Mouse (Mus musculus) gastrocnemius, adult 8-10 months (tissue): ENCODE data around the gene Mcrip2. TPM values are rescaled to one million over a fixed set of nuclear protein-coding genes. Genes with fewer than 3 reads are reported as not detected.
A peak's percentile ranks its signal among the peaks of the same experiment; 100 is the strongest.

Experiments used
- DNase-seq, 2 experiments: peaks; one replicate each; pipeline ENCODE4 v3.0.0; 2022; ENCODE audit warnings: low spot score in 2 of 2
- total RNA-seq, 4 experiments: library from RNA; stranded (reverse); gene quantifications; 2 replicates each; pipeline ENCODE4 v1.2.4; 2022

Gene Mcrip2
- total RNA-seq, 4 experiments from 2014 or later = 87.4 to 108 (median 92.5) TPM

- no peak for DNase-seq
Observed at GRCm38 (mm10) chr17:25835301-25835700, 33.3 kb downstream of the Mcrip2 start.

GRCm38 (mm10) chr17:25834595-25835222 is 33.9 kb downstream of the Mcrip2 start:
- no peak for DNase-seq

GRCm38 (mm10) chr17:25833961-25834594 is 34.5 kb downstream of the Mcrip2 start:
- DNase-seq = no peak

- peak; percentile 93 for DNase-seq
Observed at GRCm38 (mm10) chr17:25833291-25833663, 35.3 kb downstream of the Mcrip2 start, which contains the start of gene Stub1. Gene Stub1 (minus strand): TSS chr17:25833404.

GRCm38 (mm10) chr17:25832436-25833290 is 35.9 kb downstream of the Mcrip2 start:
- peak; percentile 99 to 100 for DNase-seq

GRCm38 (mm10) chr17:25831451-25832281 is 36.9 kb downstream of the Mcrip2 start:
- no peak for DNase-seq

- no peak for DNase-seq
Observed at GRCm38 (mm10) chr17:25830806-25831431, 37.6 kb downstream of the Mcrip2 start.

GRCm38 (mm10) chr17:25830200-25830753 is 38.3 kb downstream of the Mcrip2 start:
- DNase-seq = no peak

GRCm38 (mm10) chr17:25829558-25830017 is 39.0 kb downstream of the Mcrip2 start:
- DNase-seq = no peak

- peak in 1 of 2 experiments; percentile 55 for DNase-seq
Observed at GRCm38 (mm10) chr17:25828712-25829557, 39.6 kb downstream of the Mcrip2 start, which contains the start of gene Jmjd8. Gene Jmjd8 (plus strand): TSS chr17:25828867.

- peak in 1 of 2 experiments; percentile 5 for DNase-seq
Observed at GRCm38 (mm10) chr17:25828223-25828594, 40.4 kb downstream of the Mcrip2 start.

- DNase-seq = peak in 1 of 2 experiments; percentile 7
Observed at GRCm38 (mm10) chr17:25827546-25828222, 40.9 kb downstream of the Mcrip2 start.

GRCm38 (mm10) chr17:25827011-25827410 is 41.6 kb downstream of the Mcrip2 start:
- DNase-seq = no peak

- no peak for DNase-seq
Observed at GRCm38 (mm10) chr17:25825984-25826570, 42.5 kb downstream of the Mcrip2 start.

GRCm38 (mm10) chr17:25825311-25825710 is 43.3 kb downstream of the Mcrip2 start:
- DNase-seq = no peak

GRCm38 (mm10) chr17:25824362-25825142 is 44.0 kb downstream of the Mcrip2 start:
- DNase-seq = no peak

GRCm38 (mm10) chr17:25823452-25823851 is 45.1 kb downstream of the Mcrip2 start, which contains the start of gene Wdr24:
Gene Wdr24 (plus strand): TSS chr17:25823627.
- DNase-seq = peak in 1 of 2 experiments; percentile 57
